Mouse (Mus musculus) c-Kit-positive CD71-negative TER-119-negative erythroid progenitor cells, embryonic 14.5 days (primary cell): ENCODE measurements around the gene Dcbld1.

Experiments used
- DNase-seq: peaks from one replicate; pipeline ENCODE4 v3.0.0-alpha.2; 2013; ENCODE audit warnings: low read depth

Dcbld1 gene

GRCm38 (mm10) chr10:52233301-52233968, at the start of gene Dcbld1:
Dcbld1 (plus strand) TSS chr10:52233619.
- no peak for DNase-seq

GRCm38 (mm10) chr10:52185900-52186299, 47.5 kb upstream of the Dcbld1 start:
- DNase-seq = no peak

GRCm38 (mm10) chr10:52194957-52195852, 38.2 kb upstream of the Dcbld1 start, which contains the start of gene Ros1:
Ros1 (minus strand) TSS chr10:52195244.
- no peak for DNase-seq

GRCm38 (mm10) chr10:52204006-52204405, 29.4 kb upstream of the Dcbld1 start:
- no peak for DNase-seq

GRCm38 (mm10) chr10:52215267-52215818, 18.1 kb upstream of the Dcbld1 start:
- DNase-seq = no peak

GRCm38 (mm10) chr10:52216797-52217563, 16.4 kb upstream of the Dcbld1 start:
- DNase-seq = no peak

GRCm38 (mm10) chr10:52217564-52217934, 15.9 kb upstream of the Dcbld1 start:
- DNase-seq = no peak

GRCm38 (mm10) chr10:52219600-52219999, 13.8 kb upstream of the Dcbld1 start:
- DNase-seq = no peak

GRCm38 (mm10) chr10:52232196-52233176, 933 bp upstream of the Dcbld1 start:
- no peak for DNase-seq

GRCm38 (mm10) chr10:52233969-52234653, 692 bp downstream of the Dcbld1 start:
- no peak for DNase-seq

GRCm38 (mm10) chr10:52234654-52234981, 1.2 kb downstream of the Dcbld1 start:
- no peak for DNase-seq

- DNase-seq = no peak
These were observed 2.0 kb downstream of the Dcbld1 start for GRCm38 (mm10) chr10:52235461-52235860.

- no peak for DNase-seq
These were observed 8.6 kb downstream of the Dcbld1 start for GRCm38 (mm10) chr10:52242015-52242414.

- DNase-seq = no peak
These were observed 9.4 kb downstream of the Dcbld1 start for GRCm38 (mm10) chr10:52242680-52243323.

- DNase-seq = no peak
These were observed 12.8 kb downstream of the Dcbld1 start for GRCm38 (mm10) chr10:52246207-52246606.

- no peak for DNase-seq
These were observed 18.8 kb downstream of the Dcbld1 start for GRCm38 (mm10) chr10:52252240-52252639.

- no peak for DNase-seq
These were observed 20.0 kb downstream of the Dcbld1 start for GRCm38 (mm10) chr10:52253426-52253825.

- no peak for DNase-seq
These were observed 24.3 kb downstream of the Dcbld1 start for GRCm38 (mm10) chr10:52257768-52258167.

GRCm38 (mm10) chr10:52258180-52258948, 24.9 kb downstream of the Dcbld1 start:
- DNase-seq = no peak
